Mouse (Mus musculus) heart, embryonic 11.5 days (tissue): ENCODE data around the gene Jmjd1c. TPM values are rescaled to one million over a fixed set of nuclear protein-coding genes. Genes with fewer than 3 reads are reported as not detected.

ENCODE experiments used
- ATAC-seq: fragments of 200-750 bp; cut with Nextera tagmentation; replicated peaks from 2 replicates; pipeline ENCODE4 v1.8.0; 2017; ENCODE audit warnings: moderate library complexity; ENCODE audit not compliant: insufficient number of reproducible peaks, low FRiP score, low TSS enrichment
- H3K27ac ChIP-seq: fragments of 300-500 bp; sonication (generic); 2 replicates; pipeline ENCODE4 v1.5.1; 2014; ENCODE audit warnings: mild to moderate bottlenecking, low read depth, low read length
- H3K27me3 ChIP-seq: fragments of 300-500 bp; sonication (generic); 2 replicates; pipeline ENCODE4 v1.6.1; 2014; ENCODE audit warnings: mild to moderate bottlenecking, low read length, mixed read lengths; ENCODE audit not compliant: control insufficient read depth, insufficient read depth
- H3K36me3 ChIP-seq: fragments of 300-500 bp; sonication (generic); 2 replicates; pipeline ENCODE4 v1.6.1; 2014; ENCODE audit warnings: mild to moderate bottlenecking, low read length, moderate library complexity, mixed read lengths; ENCODE audit not compliant: control insufficient read depth, insufficient read depth
- H3K4me1 ChIP-seq: fragments of 300-500 bp; sonication (generic); 2 replicates; pipeline ENCODE4 v1.6.1; 2014; ENCODE audit warnings: low read length; ENCODE audit not compliant: control insufficient read depth, insufficient read depth
- H3K4me2 ChIP-seq: fragments of 300-500 bp; sonication (generic); 2 replicates; pipeline ENCODE4 v1.6.1; 2014; ENCODE audit warnings: mild to moderate bottlenecking, moderate library complexity
- H3K4me3 ChIP-seq: fragments of 300-500 bp; sonication (generic); 2 replicates; pipeline ENCODE4 v1.5.1; 2014; ENCODE audit warnings: low read depth, low read length
- H3K9ac ChIP-seq: fragments of 300-500 bp; sonication (generic); 2 replicates; pipeline ENCODE4 v1.6.1; 2014; ENCODE audit warnings: mild to moderate bottlenecking, low read depth, low read length, moderate library complexity
- H3K9me3 ChIP-seq: fragments of 300-500 bp; sonication (generic); replicated peaks from 2 replicates; pipeline ENCODE4 v1.6.1; 2016; ENCODE audit warnings: low read length; ENCODE audit not compliant: control insufficient read depth
- WGBS: fragments of 180-500 bp; shearing (Covaris S2); extraction: QIAGEN DNeasy Blood & Tissue Kit; methylation state at CpG from one replicate; pipeline ENCODE4 v1.1.7; 2014; ENCODE audit not compliant: insufficient replicate concordance; 5-methylcytosine and 5-hydroxymethylcytosine counted together
- polyA plus RNA-seq: library from polyadenylated mRNA; unstranded; fragments of >200 nt; fragmentation: Nextera tagmentation; extraction: Ambion mirVana; gene quantifications from 2 replicates; pipeline ENCODE4 v1.2.1, GENCODE M21; 2014

Gene Jmjd1c
- polyA plus RNA-seq, 1 experiment from 2014 or later = 39.5 TPM

DNA sequence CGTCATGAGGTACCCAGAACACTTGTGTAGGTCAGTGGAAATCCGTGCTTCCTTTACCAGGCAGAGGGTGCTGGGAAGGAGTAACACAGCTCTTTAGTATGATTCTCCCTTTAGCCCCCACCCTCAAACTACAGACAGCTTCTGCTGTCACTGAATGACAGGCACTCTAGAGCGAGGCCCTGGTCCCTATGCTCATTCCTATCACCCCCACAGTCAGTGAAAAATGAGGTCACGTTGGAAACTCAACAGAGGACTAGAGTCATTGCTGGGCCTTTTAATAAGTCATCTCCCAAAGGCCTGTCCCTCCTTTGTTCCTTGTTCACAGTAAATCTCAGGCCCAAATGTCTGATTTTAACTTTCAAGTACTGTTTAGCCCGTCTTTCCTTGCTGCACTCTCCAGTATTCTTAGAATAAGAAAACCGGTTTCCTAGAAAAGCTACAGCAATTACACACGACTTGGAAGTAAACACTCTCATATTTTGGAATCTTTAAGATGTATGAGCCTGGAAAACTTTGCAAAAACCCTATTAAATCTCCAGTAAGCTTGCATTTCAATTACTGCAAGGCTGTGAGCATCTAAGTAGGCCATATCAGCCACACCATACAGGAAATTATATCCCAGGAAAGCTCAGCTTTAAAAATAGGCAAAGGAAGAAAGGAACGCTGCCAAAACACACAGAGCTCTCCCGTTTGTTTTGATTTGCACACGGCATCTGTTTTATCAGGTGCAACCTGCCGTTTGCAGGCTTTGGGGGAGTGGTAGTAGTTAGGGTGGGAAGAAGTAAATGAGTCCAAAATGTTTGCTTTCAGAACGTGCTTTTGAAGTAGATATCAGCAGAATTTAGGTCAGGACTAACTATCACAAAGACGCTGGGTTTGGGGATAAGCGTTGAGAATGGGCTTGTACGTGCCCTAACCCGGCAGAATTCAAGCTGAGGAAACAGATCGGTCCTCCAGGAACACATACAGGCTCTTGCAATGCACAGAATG lies 39.8 kb upstream of the Jmjd1c start:
- H3K4me2 ChIP-seq = peak overlapping the region; percentile 2; the same call in 1 of the 2 replicates
- no peak for ATAC-seq
- WGBS = 23% methylated on average over 17 of the region's 17 CpGs

GRCm38 (mm10) chr10:67057208-67057607 lies 38.7 kb upstream of the Jmjd1c start:
- no peak overlapping the region for H3K4me2 ChIP-seq
- no peaks in the 10 kb centered on the region for H3K36me3 ChIP-seq
- H3K27me3 ChIP-seq = no peaks in the 10 kb centered on the region
- peaks cover 30% of the 10 kb centered on the region for H3K4me1 ChIP-seq
- H3K9me3 ChIP-seq = no peaks in the 10 kb centered on the region
- ATAC-seq = no peak
- H3K4me3 ChIP-seq = no peak overlapping the region
- H3K9ac ChIP-seq = no peak overlapping the region
- H3K27ac ChIP-seq = no peak overlapping the region

More for the DNA sequence above, 39.8 kb upstream of the Jmjd1c start:
- Histone ChIP-seq H3K27ac (peak overlapping the region; percentile 75), H3K9ac (no peak overlapping the region), H3K27me3 (no peaks in the 10 kb centered on the region), H3K9me3 (no peaks in the 10 kb centered on the region), H3K4me3 (no peak overlapping the region), H3K4me1 (peaks cover 21% of the 10 kb centered on the region), H3K36me3 (no peaks in the 10 kb centered on the region)

DNA sequence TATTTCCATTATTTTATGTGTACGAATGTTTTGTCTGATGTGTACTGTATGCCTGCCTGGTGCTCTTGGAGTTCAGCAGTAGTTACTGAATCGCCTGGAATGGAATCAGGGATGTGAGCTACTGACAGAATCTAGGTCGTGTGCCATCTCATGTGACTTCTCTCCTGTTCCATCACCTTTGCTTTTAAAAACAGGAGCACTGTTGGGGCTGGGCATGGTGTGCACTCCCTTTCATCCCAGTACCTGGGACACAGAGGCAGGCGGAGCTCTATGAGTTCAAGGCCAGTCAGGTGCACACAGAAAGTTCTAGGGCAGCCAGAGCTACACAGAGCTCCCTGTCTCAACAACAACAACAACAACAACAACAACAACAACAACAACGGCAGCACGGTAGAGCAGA lies 38.2 kb upstream of the Jmjd1c start:
- ATAC-seq = no peak
- H3K4me2 ChIP-seq = no peak overlapping the region
- H3K36me3 ChIP-seq = no peaks in the 10 kb centered on the region
- no peaks in the 10 kb centered on the region for H3K27me3 ChIP-seq
- H3K4me1 ChIP-seq = peaks cover 27% of the 10 kb centered on the region
- 89% methylated on average over 6 of the region's 6 CpGs for WGBS
- no peak overlapping the region for H3K9ac ChIP-seq
- H3K4me3 ChIP-seq = no peak overlapping the region
- no peaks in the 10 kb centered on the region for H3K9me3 ChIP-seq
- no peak overlapping the region for H3K27ac ChIP-seq

- 63% methylated on average over 7 of the region's 7 CpGs for WGBS
- Histone ChIP-seq H3K27ac (no peak overlapping the region), H3K4me2 (no peak overlapping the region), H3K4me1 (peaks cover 27% of the 10 kb centered on the region), H3K9ac (no peak overlapping the region), H3K36me3 (no peaks in the 10 kb centered on the region), H3K9me3 (no peaks in the 10 kb centered on the region), H3K4me3 (no peak overlapping the region), H3K27me3 (no peaks in the 10 kb centered on the region)
- no peak for ATAC-seq
Observed at GRCm38 (mm10) chr10:67058297-67058696, 37.6 kb upstream of the Jmjd1c start.

GRCm38 (mm10) chr10:67058702-67059101 lies 37.2 kb upstream of the Jmjd1c start:
- Histone ChIP-seq H3K4me2 (no peak overlapping the region), H3K4me1 (peaks cover 27% of the 10 kb centered on the region), H3K4me3 (no peak overlapping the region), H3K27me3 (no peaks in the 10 kb centered on the region), H3K27ac (no peak overlapping the region), H3K9me3 (no peaks in the 10 kb centered on the region), H3K36me3 (no peaks in the 10 kb centered on the region), H3K9ac (no peak overlapping the region)
- 75% methylated on average over 6 of the region's 6 CpGs for WGBS
- no peak for ATAC-seq

DNA sequence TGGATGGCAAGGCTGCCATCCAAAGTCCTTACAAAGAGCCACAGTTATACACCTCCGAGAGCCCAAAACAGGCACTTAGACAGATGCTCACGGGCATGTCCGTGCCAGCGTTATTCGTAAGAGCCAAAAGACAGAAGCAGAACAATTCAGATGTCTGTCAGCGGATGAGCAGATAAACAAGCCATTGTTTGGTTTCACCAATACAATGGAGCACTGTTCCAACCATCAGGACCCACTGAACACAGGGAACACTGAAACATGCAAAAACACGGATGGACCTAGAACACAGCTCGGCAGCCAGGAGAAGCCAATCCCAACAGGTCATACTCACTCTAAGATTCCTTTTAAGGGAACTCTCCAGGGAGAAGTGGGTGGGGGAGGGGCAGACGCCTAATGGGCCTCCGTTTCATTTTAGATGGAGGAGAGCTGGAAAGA lies 34.5 kb upstream of the Jmjd1c start:
- H3K9ac ChIP-seq = no peak overlapping the region
- H3K4me3 ChIP-seq = no peak overlapping the region
- ATAC-seq = no peak
- peaks cover 21% of the 10 kb centered on the region for H3K4me1 ChIP-seq
- H3K36me3 ChIP-seq = no peaks in the 10 kb centered on the region
- WGBS = 46% methylated on average over 10 of the region's 10 CpGs
- H3K9me3 ChIP-seq = no peaks in the 10 kb centered on the region
- no peaks in the 10 kb centered on the region for H3K27me3 ChIP-seq
- peak overlapping the region; percentile 24; the same call in 1 of the 2 replicates for H3K27ac ChIP-seq
- H3K4me2 ChIP-seq = peak overlapping the region; percentile 10

DNA sequence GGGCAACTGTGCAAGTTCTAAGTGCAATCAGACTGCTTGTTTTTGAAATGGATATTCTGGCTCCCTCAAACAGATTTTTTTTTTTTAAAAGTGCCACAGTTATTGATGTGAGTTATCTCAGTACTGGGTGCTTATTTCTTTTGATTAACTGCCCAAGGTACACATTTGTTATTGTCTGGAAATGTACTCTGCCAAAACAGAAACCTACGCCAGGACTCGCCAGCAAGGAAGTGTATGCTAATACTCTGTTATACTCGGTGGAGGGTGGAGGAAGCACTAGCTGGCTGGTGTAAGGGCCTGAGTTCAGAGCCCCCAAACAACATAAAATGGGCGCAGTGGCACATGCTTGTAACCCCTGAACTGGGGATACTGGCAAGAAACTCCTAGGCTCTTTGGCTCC lies 34.1 kb upstream of the Jmjd1c start:
- peak overlapping the region; percentile 10 for H3K4me2 ChIP-seq

GRCm38 (mm10) chr10:67065277-67065887 lies 30.5 kb upstream of the Jmjd1c start:
- H3K27ac ChIP-seq = no peak overlapping the region
- ATAC-seq = no peak
- H3K4me3 ChIP-seq = no peak overlapping the region
- no peaks in the 10 kb centered on the region for H3K36me3 ChIP-seq
- H3K4me1 ChIP-seq = peaks cover 18% of the 10 kb centered on the region
- 65% methylated on average over 7 of the region's 7 CpGs for WGBS
- H3K9me3 ChIP-seq = no peaks in the 10 kb centered on the region
- no peak overlapping the region for H3K9ac ChIP-seq
- H3K4me2 ChIP-seq = no peak overlapping the region
- no peaks in the 10 kb centered on the region for H3K27me3 ChIP-seq

More for the DNA sequence above, 34.1 kb upstream of the Jmjd1c start:
- H3K4me3 ChIP-seq = no peak overlapping the region
- no peak overlapping the region for H3K9ac ChIP-seq
- no peak overlapping the region; the same call in 1 of the 2 replicates for H3K27ac ChIP-seq
- no peak for ATAC-seq
- H3K36me3 ChIP-seq = no peaks in the 10 kb centered on the region
- peaks cover 17% of the 10 kb centered on the region for H3K4me1 ChIP-seq
- H3K9me3 ChIP-seq = no peaks in the 10 kb centered on the region
- H3K27me3 ChIP-seq = no peaks in the 10 kb centered on the region
- WGBS = 58% methylated on average over 4 of the region's 4 CpGs
